Mouse (Mus musculus) midbrain, embryonic 16.5 days (tissue): ENCODE data around the gene Adgrf1. TPM values are rescaled to one million over a fixed set of nuclear protein-coding genes. Genes with fewer than 3 reads are reported as not detected.

Source experiments
- ATAC-seq: fragments of 200-750 bp; cut with Nextera tagmentation; 2 replicates; pipeline ENCODE4 v1.8.0; 2017; ENCODE audit warnings: moderate TSS enrichment
- H3K27ac ChIP-seq: fragments of 300-500 bp; sonication (generic); 2 replicates; pipeline ENCODE4 v1.5.1; 2014; ENCODE audit warnings: mild to moderate bottlenecking, low read length, mixed read lengths
- H3K27me3 ChIP-seq: fragments of 300-500 bp; sonication (generic); 2 replicates; pipeline ENCODE4 v1.6.1; 2014; ENCODE audit warnings: low read depth, low read length, mixed read lengths; ENCODE audit not compliant: control insufficient read depth, insufficient read depth
- H3K36me3 ChIP-seq: fragments of 300-500 bp; sonication (generic); 2 replicates; pipeline ENCODE4 v1.6.1; 2014; ENCODE audit warnings: mild to moderate bottlenecking, low read length, moderate library complexity, mixed read lengths; ENCODE audit not compliant: control insufficient read depth, insufficient read depth
- H3K4me1 ChIP-seq: fragments of 300-500 bp; sonication (generic); 2 replicates; pipeline ENCODE4 v1.6.1; 2014; ENCODE audit warnings: mild to moderate bottlenecking, low read length, mixed read lengths; ENCODE audit not compliant: control insufficient read depth, insufficient read depth
- H3K4me2 ChIP-seq: fragments of 300-500 bp; sonication (generic); 2 replicates; pipeline ENCODE4 v1.6.1; 2014; ENCODE audit warnings: mild to moderate bottlenecking, low read length, mixed read lengths
- H3K4me3 ChIP-seq: fragments of 300-500 bp; sonication (generic); 2 replicates; pipeline ENCODE4 v1.5.1; 2014; ENCODE audit warnings: low read depth, mild to moderate bottlenecking, low read length, moderate library complexity, mixed read lengths
- H3K9ac ChIP-seq: fragments of 300-500 bp; sonication (generic); 2 replicates; pipeline ENCODE4 v1.6.1; 2014; ENCODE audit warnings: low read depth, low read length, mixed read lengths
- H3K9me3 ChIP-seq: fragments of 300-500 bp; sonication (generic); replicated peaks from 2 replicates; pipeline ENCODE4 v1.6.1; 2014; ENCODE audit warnings: mild to moderate bottlenecking, low read length, mixed read lengths; ENCODE audit not compliant: control insufficient read depth, poor library complexity, severe bottlenecking
- WGBS: fragments of 180-500 bp; shearing (Covaris S2); extraction: QIAGEN DNeasy Blood & Tissue Kit; methylation state at CpG from one replicate; pipeline ENCODE4 v1.1.7; 2014; 5-methylcytosine and 5-hydroxymethylcytosine counted together
- polyA plus RNA-seq: library from polyadenylated mRNA; unstranded; fragments of >200 nt; fragmentation: Nextera tagmentation; extraction: Ambion mirVana; gene quantifications from 2 replicates; pipeline ENCODE4 v1.2.1, GENCODE M21; 2015

Gene Adgrf1
- polyA plus RNA-seq, 1 experiment from 2014 or later: not detected

- H3K4me2 ChIP-seq: no peak overlapping the region
- no peak overlapping the region for H3K4me3 ChIP-seq
- no peak overlapping the region for H3K9ac ChIP-seq
- H3K9me3 ChIP-seq: no peaks in the 10 kb centered on the region
- 62% methylated on average over 5 of the region's 5 CpGs for WGBS
- no peak overlapping the region for H3K27ac ChIP-seq
- H3K27me3 ChIP-seq: no peaks in the 10 kb centered on the region
- no peaks in the 10 kb centered on the region for H3K4me1 ChIP-seq
- no peaks in the 10 kb centered on the region for H3K36me3 ChIP-seq
- ATAC-seq: no peak
Measured at GRCm38 (mm10) chr17:43282828-43283227, 12.7 kb downstream of the Adgrf1 start.

- H3K9ac ChIP-seq: no peak overlapping the region
- no peak for ATAC-seq
Measured at GRCm38 (mm10) chr17:43299515-43299914, 29.4 kb downstream of the Adgrf1 start.

GRCm38 (mm10) chr17:43325986-43326671 is 56.0 kb downstream of the Adgrf1 start:
- Histone ChIP-seq H3K4me1 (peaks cover 6% of the 10 kb centered on the region), H3K4me3 (peak overlapping the region; percentile 35; the same call in 1 of the 2 replicates), H3K27me3 (no peaks in the 10 kb centered on the region), H3K27ac (no peak overlapping the region), H3K9me3 (0 out of 2 replicates have a peak, but pooled peaks cover 5% of the 10 kb centered on the region), H3K9ac (no peak overlapping the region), H3K36me3 (no peaks in the 10 kb centered on the region), H3K4me2 (peak overlapping the region; percentile 64; the same call in 1 of the 2 replicates)
- peak; percentile 44 for ATAC-seq
- WGBS: 46% methylated on average over 7 of the region's 7 CpGs

More at GRCm38 (mm10) chr17:43299515-43299914, 29.4 kb downstream of the Adgrf1 start:
- no peaks in the 10 kb centered on the region for H3K4me1 ChIP-seq
- H3K4me3 ChIP-seq: no peak overlapping the region
- WGBS: 91% methylated on average over 7 of the region's 7 CpGs
- H3K4me2 ChIP-seq: no peak overlapping the region
- H3K27ac ChIP-seq: no peak overlapping the region
- no peaks in the 10 kb centered on the region for H3K9me3 ChIP-seq
- H3K36me3 ChIP-seq: no peaks in the 10 kb centered on the region
- H3K27me3 ChIP-seq: no peaks in the 10 kb centered on the region

GRCm38 (mm10) chr17:43326726-43327700 is 56.9 kb downstream of the Adgrf1 start:
- Histone ChIP-seq H3K27ac (peak overlapping the region; percentile 1; the same call in 1 of the 2 replicates), H3K9me3 (0 out of 2 replicates have a peak, but pooled peaks cover 5% of the 10 kb centered on the region), H3K4me1 (peaks cover 6% of the 10 kb centered on the region), H3K4me3 (peak overlapping the region; percentile 35), H3K36me3 (no peaks in the 10 kb centered on the region), H3K9ac (peak overlapping the region; percentile 65), H3K27me3 (no peaks in the 10 kb centered on the region), H3K4me2 (peak overlapping the region; percentile 64)
- ATAC-seq: peak; percentile 94
- WGBS: 7% methylated on average over 28 of the region's 29 CpGs

- Histone ChIP-seq H3K4me3 (no peak overlapping the region), H3K9ac (no peak overlapping the region), H3K4me1 (peaks cover 6% of the 10 kb centered on the region), H3K27me3 (no peaks in the 10 kb centered on the region), H3K27ac (no peak overlapping the region), H3K36me3 (no peaks in the 10 kb centered on the region), H3K9me3 (0 out of 2 replicates have a peak, but pooled peaks cover 2% of the 10 kb centered on the region), H3K4me2 (no peak overlapping the region)
- WGBS: 79% methylated on average over 4 of the region's 6 CpGs
- ATAC-seq: no peak
Measured at GRCm38 (mm10) chr17:43327810-43328209, 57.7 kb downstream of the Adgrf1 start.

GRCm38 (mm10) chr17:43329216-43329615 is 59.1 kb downstream of the Adgrf1 start:
- H3K36me3 ChIP-seq: no peaks in the 10 kb centered on the region
- no peak overlapping the region for H3K9ac ChIP-seq
- H3K27me3 ChIP-seq: no peaks in the 10 kb centered on the region
- H3K9me3 ChIP-seq: no peaks in the 10 kb centered on the region
- H3K27ac ChIP-seq: no peak overlapping the region
- WGBS: 82% methylated on average over 4 of the region's 4 CpGs
- ATAC-seq: no peak
- H3K4me3 ChIP-seq: no peak overlapping the region
- H3K4me1 ChIP-seq: peaks cover 6% of the 10 kb centered on the region
- H3K4me2 ChIP-seq: no peak overlapping the region

- H3K9me3 ChIP-seq: no peaks in the 10 kb centered on the region
- peaks cover 6% of the 10 kb centered on the region for H3K4me1 ChIP-seq
- WGBS: 78% methylated on average over 7 of the region's 7 CpGs
- H3K36me3 ChIP-seq: no peaks in the 10 kb centered on the region
- no peak overlapping the region for H3K4me3 ChIP-seq
- H3K27ac ChIP-seq: no peak overlapping the region
- no peaks in the 10 kb centered on the region for H3K27me3 ChIP-seq
- no peak overlapping the region for H3K9ac ChIP-seq
- no peak overlapping the region for H3K4me2 ChIP-seq
- no peak for ATAC-seq
Measured at GRCm38 (mm10) chr17:43329761-43330183, 59.6 kb downstream of the Adgrf1 start.

- Histone ChIP-seq H3K4me3 (no peak overlapping the region), H3K27me3 (no peaks in the 10 kb centered on the region), H3K4me1 (no peaks in the 10 kb centered on the region), H3K9ac (no peak overlapping the region), H3K27ac (no peak overlapping the region), H3K36me3 (no peaks in the 10 kb centered on the region), H3K4me2 (no peak overlapping the region), H3K9me3 (no peaks in the 10 kb centered on the region)
- 41% methylated on average over 5 of the region's 5 CpGs for WGBS
- ATAC-seq: no peak
Measured at GRCm38 (mm10) chr17:43332686-43333085, 62.6 kb downstream of the Adgrf1 start.
